Mouse (Mus musculus): Measurements from ENCODE around the gene Vkorc1l1. TPM values are rescaled to one million over a fixed set of nuclear protein-coding genes. Genes with fewer than 3 reads are reported as not detected.

Gene Vkorc1l1
- polyA plus RNA-seq, 1 experiment from 2014 or later, result 22.9 TPM

DNA sequence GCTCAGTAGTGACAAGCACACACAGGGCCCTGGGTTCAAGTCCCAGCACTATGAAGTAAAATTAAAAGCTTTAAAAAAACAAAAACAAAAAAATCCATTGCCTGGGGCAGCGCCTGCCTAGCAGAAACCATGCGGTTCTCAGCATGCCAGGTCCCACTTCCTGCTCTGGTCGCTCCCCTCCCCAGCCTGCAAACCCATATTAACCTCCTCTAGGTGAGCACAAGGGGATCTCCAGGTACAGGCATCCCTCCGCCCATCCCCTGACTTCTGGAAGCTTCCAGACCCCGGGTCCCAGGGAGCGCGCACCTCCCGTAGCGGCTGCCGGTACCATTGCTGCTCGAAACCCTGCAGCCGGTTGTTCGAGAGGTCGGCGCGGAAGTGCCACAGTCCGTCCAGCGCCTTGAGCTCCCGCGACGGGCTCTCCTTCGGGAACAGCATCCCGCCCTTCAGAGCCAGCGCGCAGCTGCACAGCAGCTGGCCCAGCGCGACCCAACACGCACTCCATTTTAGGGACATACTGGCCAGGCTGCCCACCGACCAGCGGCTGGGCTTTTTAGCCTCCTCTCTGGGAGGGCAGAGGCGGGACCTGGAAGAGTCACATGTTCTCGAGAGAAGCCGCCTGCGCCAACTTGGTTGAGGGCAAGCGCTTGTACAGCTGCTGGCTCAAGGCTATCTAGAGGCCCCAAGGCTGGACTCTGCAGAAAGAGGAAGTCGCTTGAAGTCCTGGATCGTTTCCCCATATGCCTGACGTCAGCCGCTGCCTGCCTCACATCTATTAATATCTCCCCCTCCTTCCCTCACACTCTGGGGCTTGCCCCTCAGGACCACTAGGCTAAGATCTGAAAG is 60.8 kb downstream of the Vkorc1l1 start, which contains the start of gene Gusb:
Gene Gusb (minus strand): TSS at position 749 of the 846 bp plus-strand sequence.
- H3K4me1 ChIP-seq (replicated peaks), result peaks cover 41% of the 10 kb centered on the region
- H3K4me3 ChIP-seq (replicated peaks), result peak within 1 kb of the TSS; percentile 73
- peak; percentile 72 for DNase-seq
- peaks cover 15% of the 10 kb centered on the region for H3K36me3 ChIP-seq
- H3K9ac ChIP-seq, result peak within 1 kb of the TSS; percentile 85
- ATAC-seq (ENCODE audit: low read depth), result peak; percentile 84
- no peaks in the 10 kb centered on the region for H3K9me3 ChIP-seq (replicated peaks)
- peak within 1 kb of the TSS; percentile 88 for H3K4me2 ChIP-seq
- no peaks in the 10 kb centered on the region for H3K27me3 ChIP-seq
- under 1% methylated on average over 39 of the region's 39 CpGs for WGBS (ENCODE audit: insufficient replicate concordance)
- H3K27ac ChIP-seq, result peak within 1 kb of the TSS; percentile 76

DNA sequence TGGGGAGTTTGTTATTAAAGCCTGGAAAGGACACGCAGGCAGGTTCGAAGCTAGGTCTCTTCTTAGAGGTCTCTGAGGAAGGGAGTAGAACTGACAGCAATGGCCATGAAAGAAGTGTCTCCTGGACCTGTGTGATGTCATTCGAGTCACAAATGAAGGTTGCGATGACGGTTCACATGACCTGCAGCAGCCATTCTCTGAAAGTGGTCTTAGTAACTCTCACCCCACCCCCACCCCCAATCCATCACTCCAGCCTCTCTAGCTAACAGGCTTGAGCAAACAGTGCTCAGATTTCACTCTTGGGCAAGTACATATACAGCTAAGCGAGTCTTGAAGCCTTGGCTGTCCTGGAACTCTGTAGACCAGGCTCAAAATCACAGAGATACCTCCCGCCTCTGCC is 61.5 kb downstream of the Vkorc1l1 start:
- H3K4me2 ChIP-seq, result peak overlapping the region; percentile 88
- peaks cover 11% of the 10 kb centered on the region; the same call in 1 of the 2 replicates for H3K36me3 ChIP-seq
- ATAC-seq (ENCODE audit: low read depth), result 0 out of 2 replicates have a peak, but pooled peaks have one; percentile 2
- H3K27ac ChIP-seq, result peak overlapping the region; percentile 76
- no peaks in the 10 kb centered on the region for H3K9me3 ChIP-seq (replicated peaks)
- H3K9ac ChIP-seq, result peak overlapping the region; percentile 85
- no peak for DNase-seq
- 37% methylated on average over 7 of the region's 7 CpGs for WGBS (ENCODE audit: insufficient replicate concordance)
- no peaks in the 10 kb centered on the region for H3K27me3 ChIP-seq
- peak overlapping the region; percentile 73; the same call in 1 of the 2 replicates for H3K4me3 ChIP-seq (replicated peaks)
- peaks cover 36% of the 10 kb centered on the region for H3K4me1 ChIP-seq (replicated peaks)

DNA sequence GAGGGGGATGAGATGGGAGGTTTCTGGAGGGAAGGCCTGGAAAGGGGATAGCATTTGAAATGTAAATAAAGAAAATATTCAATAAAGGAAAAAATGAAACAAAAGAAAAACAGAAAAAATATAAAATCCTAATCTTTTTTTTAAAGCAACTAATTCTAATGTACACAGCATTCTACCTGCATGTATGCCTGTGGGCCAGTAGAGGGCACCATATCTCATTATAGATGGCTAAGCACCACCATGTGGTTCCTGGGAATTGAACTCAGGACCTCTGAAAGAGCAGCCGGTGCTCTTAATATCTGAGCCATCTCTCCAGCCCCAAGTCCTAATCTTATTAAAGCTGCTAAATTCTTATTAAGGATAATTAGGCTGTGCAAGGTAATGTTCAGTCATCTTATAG is 65.6 kb downstream of the Vkorc1l1 start:
- no peak for DNase-seq
- Histone ChIP-seq H3K9me3 (replicated peaks) (peaks cover 14% of the 10 kb centered on the region), H3K4me1 (replicated peaks) (peaks cover 14% of the 10 kb centered on the region), H3K4me3 (replicated peaks) (no peak overlapping the region), H3K36me3 (peaks cover 20% of the 10 kb centered on the region), H3K27ac (no peak overlapping the region), H3K4me2 (no peak overlapping the region), H3K27me3 (no peaks in the 10 kb centered on the region), H3K9ac (no peak overlapping the region)
- 73% methylated on average over 1 of the region's 1 CpGs for WGBS (ENCODE audit: insufficient replicate concordance)
- ATAC-seq (ENCODE audit: low read depth), result no peak

DNA sequence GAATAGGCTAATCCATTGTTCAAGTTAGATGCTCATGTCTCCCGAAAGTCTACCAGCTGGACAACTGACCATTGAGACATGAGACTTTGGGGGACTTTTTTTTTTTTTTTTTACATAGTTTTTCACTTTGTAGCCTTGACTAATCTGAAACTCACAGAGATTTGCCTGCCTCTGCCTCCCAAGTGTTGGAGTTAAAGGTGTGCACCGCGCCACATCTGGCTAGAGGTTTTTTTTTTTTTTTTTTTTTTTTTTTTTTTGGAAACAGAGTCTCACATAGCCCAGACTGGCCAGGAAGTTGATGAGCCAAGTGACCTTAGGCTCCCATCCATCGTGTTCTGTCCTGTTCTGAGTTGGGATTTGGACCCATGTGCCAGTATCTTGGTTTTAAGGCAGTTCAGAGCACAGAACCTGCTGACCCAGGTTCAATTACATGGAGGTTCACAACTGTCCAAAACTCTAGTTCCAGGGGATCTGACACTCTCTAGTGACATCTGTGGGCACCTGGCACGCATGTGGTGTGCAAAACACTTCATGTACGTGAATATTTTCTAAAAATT is 66.3 kb downstream of the Vkorc1l1 start:
- Histone ChIP-seq H3K9ac (no peak overlapping the region), H3K4me3 (replicated peaks) (no peak overlapping the region), H3K4me2 (no peak overlapping the region), H3K4me1 (replicated peaks) (peaks cover 11% of the 10 kb centered on the region), H3K27me3 (no peaks in the 10 kb centered on the region), H3K27ac (no peak overlapping the region), H3K36me3 (peaks cover 27% of the 10 kb centered on the region), H3K9me3 (replicated peaks) (peaks cover 14% of the 10 kb centered on the region)
- ATAC-seq (ENCODE audit: low read depth) (no peak), DNase-seq (no peak)
- WGBS (ENCODE audit: insufficient replicate concordance), result 64% methylated on average over 6 of the region's 6 CpGs

DNA sequence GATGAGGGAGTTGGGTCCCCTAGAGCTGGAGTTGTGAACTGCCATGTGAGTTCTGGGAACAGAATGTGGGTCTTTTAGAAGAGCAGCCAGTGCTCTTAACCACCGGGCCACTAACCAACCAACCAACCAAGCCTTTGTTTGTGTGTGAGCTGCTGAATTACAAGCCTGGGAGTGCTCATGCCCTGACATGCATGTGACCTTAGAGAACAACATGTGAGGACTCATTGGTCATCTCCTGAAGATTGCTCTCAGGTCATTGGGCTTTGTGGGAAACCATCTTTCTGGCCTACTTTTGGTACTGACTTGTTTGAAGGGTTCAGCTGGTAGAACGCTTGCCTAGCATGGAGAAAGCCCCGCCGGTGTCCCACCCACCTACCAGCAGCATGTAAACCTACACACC is 68.0 kb downstream of the Vkorc1l1 start:
- no peak for DNase-seq
- Histone ChIP-seq H3K27me3 (no peaks in the 10 kb centered on the region), H3K4me2 (no peak overlapping the region), H3K4me1 (replicated peaks) (peaks cover 5% of the 10 kb centered on the region), H3K27ac (no peak overlapping the region), H3K9me3 (replicated peaks) (peaks cover 14% of the 10 kb centered on the region), H3K9ac (no peak overlapping the region), H3K4me3 (replicated peaks) (no peak overlapping the region), H3K36me3 (peaks cover 38% of the 10 kb centered on the region)
- no peak for ATAC-seq (ENCODE audit: low read depth)
- 85% methylated on average over 4 of the region's 4 CpGs for WGBS (ENCODE audit: insufficient replicate concordance)

DNA sequence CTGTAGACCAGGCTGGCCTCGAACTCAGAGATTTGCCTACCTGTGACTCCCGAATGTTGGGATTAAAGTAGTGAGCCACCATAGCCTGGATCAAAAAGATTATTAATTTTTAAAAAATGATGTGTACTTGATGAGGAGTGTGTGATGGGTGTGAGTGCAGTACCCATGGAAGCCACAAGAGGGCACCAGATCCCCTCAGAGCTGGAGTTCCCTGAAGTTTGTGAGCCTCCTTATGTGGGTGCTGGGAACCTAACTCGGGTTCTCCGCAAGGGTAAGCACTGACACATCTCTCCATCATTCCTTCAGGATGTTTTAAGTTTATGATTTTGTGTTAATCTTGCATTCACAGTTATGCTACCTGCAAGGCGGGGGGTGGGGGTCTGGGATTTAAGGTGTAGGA is 69.2 kb downstream of the Vkorc1l1 start:
- Histone ChIP-seq H3K36me3 (peaks cover 50% of the 10 kb centered on the region), H3K27me3 (no peaks in the 10 kb centered on the region), H3K4me3 (replicated peaks) (no peak overlapping the region), H3K9ac (no peak overlapping the region), H3K27ac (no peak overlapping the region), H3K4me1 (replicated peaks) (peaks cover 5% of the 10 kb centered on the region), H3K9me3 (replicated peaks) (peaks cover 14% of the 10 kb centered on the region), H3K4me2 (no peak overlapping the region)
- 80% methylated on average over 5 of the region's 5 CpGs for WGBS (ENCODE audit: insufficient replicate concordance)
- ATAC-seq (ENCODE audit: low read depth), result no peak
- DNase-seq, result no peak

DNA sequence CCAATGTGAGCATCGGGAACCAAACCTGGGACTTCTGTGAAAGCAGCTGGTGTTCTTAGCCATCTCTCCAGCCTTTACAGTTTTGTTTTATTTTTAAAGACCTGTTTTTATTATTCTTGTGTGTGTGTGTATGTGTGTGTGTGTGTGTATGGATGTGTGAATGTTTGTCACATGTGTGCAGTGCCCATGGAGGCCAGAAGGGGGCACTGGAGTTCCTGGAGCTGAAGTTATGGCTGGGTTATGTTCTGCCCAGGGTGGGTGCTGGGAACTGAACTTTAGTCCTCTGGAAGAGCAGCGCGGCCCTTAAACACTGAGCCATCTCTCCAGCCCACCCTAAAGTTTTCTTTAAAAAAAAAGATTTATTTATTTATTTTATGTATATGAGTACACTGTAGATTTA is 73.3 kb downstream of the Vkorc1l1 start:
- Histone ChIP-seq H3K4me3 (replicated peaks) (no peak overlapping the region), H3K9me3 (replicated peaks) (peaks cover 14% of the 10 kb centered on the region), H3K4me2 (no peak overlapping the region), H3K27ac (no peak overlapping the region), H3K9ac (no peak overlapping the region), H3K27me3 (no peaks in the 10 kb centered on the region), H3K4me1 (replicated peaks) (peaks cover 6% of the 10 kb centered on the region), H3K36me3 (peaks cover 67% of the 10 kb centered on the region)
- ATAC-seq (ENCODE audit: low read depth) (no peak), DNase-seq (no peak)
- 92% methylated on average over 3 of the region's 3 CpGs for WGBS (ENCODE audit: insufficient replicate concordance)

DNA sequence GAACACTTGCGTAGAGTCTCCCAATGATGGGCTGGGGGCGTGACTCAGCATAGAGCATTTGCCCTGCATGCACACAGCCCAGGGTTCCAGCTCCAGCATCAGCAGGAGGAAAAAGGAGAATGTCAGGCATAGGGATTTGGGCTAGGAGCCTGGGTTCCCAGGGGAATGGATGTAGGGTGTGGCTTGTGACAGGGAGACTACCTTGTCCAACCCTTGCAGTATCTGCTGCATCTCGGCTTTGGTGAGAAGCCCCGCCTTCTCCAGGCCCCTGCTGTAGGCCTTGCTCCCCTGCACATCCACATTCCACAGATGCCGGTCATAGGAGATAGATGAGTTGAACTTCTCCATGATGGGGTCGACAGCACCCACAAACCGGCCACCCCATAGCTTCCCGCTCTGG is 77.7 kb downstream of the Vkorc1l1 start:
- ATAC-seq (ENCODE audit: low read depth), result no peak
- H3K9me3 ChIP-seq (replicated peaks), result no peaks in the 10 kb centered on the region
- peaks cover 35% of the 10 kb centered on the region for H3K4me1 ChIP-seq (replicated peaks)
- no peak overlapping the region for H3K4me2 ChIP-seq
- DNase-seq, result no peak
- H3K4me3 ChIP-seq (replicated peaks), result no peak overlapping the region
- no peak overlapping the region for H3K9ac ChIP-seq
- H3K36me3 ChIP-seq, result peaks cover 32% of the 10 kb centered on the region
- no peaks in the 10 kb centered on the region for H3K27me3 ChIP-seq
- no peak overlapping the region for H3K27ac ChIP-seq
- WGBS (ENCODE audit: insufficient replicate concordance), result 72% methylated on average over 8 of the region's 8 CpGs

DNA sequence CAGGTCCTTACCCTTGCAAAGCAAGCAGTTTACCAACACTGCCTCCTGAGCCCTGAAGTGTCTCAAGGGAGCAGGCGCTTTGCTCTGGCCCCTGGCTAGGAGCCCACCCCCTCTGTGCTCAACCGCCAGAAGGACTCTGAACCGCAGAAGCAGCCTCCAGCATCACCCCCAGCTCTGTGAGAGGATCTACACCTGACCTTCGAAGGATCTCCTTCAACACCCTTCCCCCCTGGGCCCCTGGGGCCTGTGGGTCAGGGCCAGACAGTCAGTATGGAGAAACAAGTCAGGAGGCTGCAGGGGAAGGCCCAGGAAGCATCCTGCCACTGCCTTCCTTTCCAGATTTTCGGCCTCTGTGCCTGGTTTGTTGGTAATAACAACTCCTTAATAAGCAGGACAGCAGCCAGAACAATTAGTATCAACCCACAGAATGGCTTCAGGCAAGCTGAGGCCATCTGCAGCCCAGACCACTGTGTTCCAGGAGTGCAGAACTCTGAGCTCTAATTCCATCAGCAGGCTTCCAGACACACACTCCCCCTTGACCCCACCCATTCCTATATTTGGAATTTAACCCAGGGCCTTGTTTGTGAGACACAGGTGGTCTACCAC is 79.7 kb downstream of the Vkorc1l1 start:
- Histone ChIP-seq H3K4me1 (replicated peaks) (peaks cover 40% of the 10 kb centered on the region), H3K27ac (no peak overlapping the region), H3K27me3 (0 out of 2 replicates have a peak, but pooled peaks cover under 1% of the 10 kb centered on the region), H3K9me3 (replicated peaks) (no peaks in the 10 kb centered on the region), H3K36me3 (peaks cover 12% of the 10 kb centered on the region; the same call in 1 of the 2 replicates), H3K4me2 (peak overlapping the region; percentile 94; the same call in 1 of the 2 replicates), H3K4me3 (replicated peaks) (no peak overlapping the region), H3K9ac (0 out of 2 replicates have a peak overlapping the region, but pooled peaks have one; percentile 3)
- DNase-seq, result no peak
- ATAC-seq (ENCODE audit: low read depth), result no peak
- 55% methylated on average over 5 of the region's 5 CpGs for WGBS (ENCODE audit: insufficient replicate concordance)

DNA sequence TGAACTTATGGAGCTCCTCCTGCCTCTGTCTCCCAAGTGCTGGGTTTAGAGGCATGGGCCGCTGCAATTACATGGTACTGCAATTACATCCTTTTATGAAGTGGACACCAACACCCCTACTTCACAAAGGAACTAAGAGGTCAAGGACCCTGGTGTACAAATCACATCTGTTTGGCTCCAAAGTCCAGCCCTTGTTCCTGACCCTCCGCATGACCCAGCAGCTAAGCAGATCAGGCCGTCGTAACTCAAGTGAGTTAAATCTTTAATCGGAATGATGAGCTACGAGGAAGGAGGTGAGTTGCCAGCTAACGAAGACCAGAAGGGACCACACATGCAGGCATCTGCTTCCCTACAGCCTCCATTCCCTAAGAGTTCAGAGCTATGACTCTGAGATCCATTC is 80.6 kb downstream of the Vkorc1l1 start:
- WGBS (ENCODE audit: insufficient replicate concordance), result 75% methylated on average over 7 of the region's 7 CpGs
- 0 out of 2 replicates have a peak, but pooled peaks cover 8% of the 10 kb centered on the region for H3K27me3 ChIP-seq
- no peak overlapping the region for H3K9ac ChIP-seq
- no peak overlapping the region; the same call in 1 of the 2 replicates for H3K4me3 ChIP-seq (replicated peaks)
- H3K9me3 ChIP-seq (replicated peaks), result no peaks in the 10 kb centered on the region
- no peak for DNase-seq
- no peak for ATAC-seq (ENCODE audit: low read depth)
- H3K4me2 ChIP-seq, result peak overlapping the region; percentile 94
- H3K27ac ChIP-seq, result peak overlapping the region; percentile 6; the same call in 1 of the 2 replicates
- H3K4me1 ChIP-seq (replicated peaks), result peaks cover 40% of the 10 kb centered on the region
- H3K36me3 ChIP-seq, result peaks cover 7% of the 10 kb centered on the region; the same call in 1 of the 2 replicates

All from liver, embryonic 13.5 days (tissue).